Mouse (Mus musculus) CD4-positive, CD25-positive, alpha-beta regulatory T cell (primary cell): Measurements from ENCODE around the gene Prepl. TPM values are rescaled to one million over a fixed set of nuclear protein-coding genes. Genes with fewer than 3 reads are reported as not detected.

Experiments used
- polyA plus RNA-seq: library from polyadenylated mRNA; unstranded; fragments of 100-300 nt; shearing (Covaris generic); gene quantifications from one replicate; pipeline ENCODE4 v1.2.1, GENCODE M21; 2017

Gene Prepl
- 16.3 TPM for polyA plus RNA-seq

DNA sequence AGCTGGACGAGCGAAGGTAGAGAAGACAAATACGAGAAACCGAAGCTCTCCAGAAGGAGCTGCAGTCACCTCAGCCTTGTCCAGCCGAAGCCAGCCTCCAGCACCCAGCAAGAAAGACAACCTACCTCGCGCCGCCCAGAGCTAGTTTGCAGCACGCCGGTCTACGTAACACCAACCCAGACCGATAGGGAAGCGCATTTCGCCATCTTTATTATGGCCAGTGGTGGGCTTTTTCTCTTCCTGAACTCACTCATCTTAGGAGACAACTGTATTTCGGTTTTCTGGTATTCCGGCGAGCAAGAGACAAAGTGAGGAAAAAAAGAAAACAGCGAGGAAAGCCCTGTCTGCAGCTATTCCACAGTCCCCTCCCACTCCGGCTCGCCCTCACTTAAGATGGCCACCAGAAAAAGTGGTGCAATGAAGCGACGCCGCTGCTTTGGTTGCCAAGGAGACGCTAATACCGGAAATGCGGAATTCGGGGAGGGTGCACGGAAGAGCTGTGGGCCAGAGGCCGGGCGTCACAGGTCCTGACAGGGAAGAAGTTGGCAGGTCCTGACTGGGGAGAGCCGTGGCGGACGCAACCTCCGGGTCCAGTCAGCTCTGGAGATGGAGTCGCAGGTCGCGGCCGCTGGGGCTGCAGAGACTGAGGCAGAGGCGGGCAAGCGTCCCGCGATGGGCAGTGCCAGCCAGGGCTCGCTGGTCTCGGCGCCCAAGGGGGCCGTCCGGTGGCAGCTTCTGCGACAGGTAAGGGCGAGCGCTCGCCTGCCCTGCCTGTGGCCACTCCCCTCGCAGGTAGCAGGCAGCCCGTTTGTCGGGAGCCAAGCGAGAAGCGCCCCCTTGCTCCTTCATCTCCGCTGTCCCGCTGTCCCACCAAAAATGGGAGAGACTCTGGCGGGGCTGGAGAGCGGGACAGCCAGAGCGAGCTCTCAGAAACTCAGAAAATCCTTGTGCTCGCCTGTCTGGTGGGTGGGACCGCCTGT is at the start of gene Prepl, which contains the start of gene Camkmt:
Gene Prepl, minus strand, starts transcription at position 122 of the 980 bp plus-strand sequence.
Gene Camkmt, plus strand, starts transcription at position 433 of the 980 bp plus-strand sequence.

DNA sequence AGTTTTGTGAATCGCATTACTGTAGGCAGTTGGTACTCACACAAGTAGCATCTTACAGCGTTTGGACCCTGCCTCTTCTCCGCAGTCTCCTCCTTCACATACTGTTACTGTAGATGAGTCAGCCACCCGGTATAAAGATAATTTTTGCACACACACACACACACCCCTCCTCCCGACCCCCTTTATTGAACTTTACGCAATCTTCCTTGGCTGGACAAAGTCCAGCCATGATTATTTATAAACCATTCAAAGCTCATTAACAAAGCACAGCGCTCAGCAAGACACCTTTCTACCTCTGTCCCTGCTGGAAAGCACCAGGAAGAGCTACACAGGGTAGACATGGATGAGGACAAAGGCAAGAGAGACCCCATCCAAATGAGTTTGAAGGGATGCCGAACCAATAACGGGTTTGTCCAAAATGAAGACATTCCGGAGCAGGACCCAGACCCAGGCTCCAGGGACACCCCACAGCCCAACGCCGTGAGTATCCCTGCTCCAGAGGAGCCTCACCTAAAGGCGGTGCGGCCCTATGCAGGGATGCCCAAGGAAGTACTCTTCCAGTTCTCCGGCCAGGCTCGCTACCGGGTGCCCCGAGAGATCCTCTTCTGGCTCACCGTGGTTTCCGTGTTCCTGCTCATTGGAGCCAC is 61.8 kb downstream of the Prepl start, which contains the start of gene Slc3a1:
Gene Slc3a1, plus strand, starts transcription at position 284 of the 647 bp plus-strand sequence.

Other genes with a start within 250 kb of the Prepl start
- gene Ppm1b, start 133.5 kb downstream of the Prepl start, polyA plus RNA-seq: 208 TPM
- gene Slc3a1, start 61.9 kb downstream of the Prepl start, polyA plus RNA-seq: 0.72 TPM
- 8.7 TPM for gene Camkmt, start 311 bp upstream of the Prepl start, polyA plus RNA-seq